Mouse (Mus musculus): ENCODE measurements around the gene Cers1. TPM values are rescaled to one million over a fixed set of nuclear protein-coding genes. Genes with fewer than 3 reads are reported as not detected.

Cers1 gene
- polyA plus RNA-seq, 1 experiment from 2014 or later = 20.8 TPM

- H3K9me3 ChIP-seq (replicated peaks; ENCODE audit: control insufficient read depth, low read length) = no peaks in the 10 kb centered on the region
- H3K4me1 ChIP-seq (ENCODE audit: control insufficient read depth, insufficient read depth, low read length) = peaks cover 25% of the 10 kb centered on the region
- peak within 1 kb of the TSS; percentile 97 for H3K9ac ChIP-seq (ENCODE audit: low read length)
- peak within 1 kb of the TSS; percentile 99 for H3K4me2 ChIP-seq (ENCODE audit: low read length)
- DNase-seq (ENCODE audit: low spot score) (peak; percentile 99), ATAC-seq (peak; percentile 91)
- H3K36me3 ChIP-seq (ENCODE audit: control insufficient read depth, insufficient read depth, low read length) = peaks cover 21% of the 10 kb centered on the region
- no peaks in the 10 kb centered on the region for H3K27me3 ChIP-seq (replicated peaks; ENCODE audit: control insufficient read depth, insufficient read depth, low read length)
- under 1% methylated on average over 51 of the region's 69 CpGs for WGBS
- H3K27ac ChIP-seq (ENCODE audit: low read depth, low read length) = peak within 1 kb of the TSS; percentile 82
- H3K4me3 ChIP-seq (ENCODE audit: low read depth, low read length) = peak within 1 kb of the TSS; percentile 100
Observed at GRCm38 (mm10) chr8:70353194-70353817, 37.7 kb downstream of the Cers1 start, which contains the start of gene Upf1. TSS of gene Upf1 (minus strand) at chr8:70353278.

DNA sequence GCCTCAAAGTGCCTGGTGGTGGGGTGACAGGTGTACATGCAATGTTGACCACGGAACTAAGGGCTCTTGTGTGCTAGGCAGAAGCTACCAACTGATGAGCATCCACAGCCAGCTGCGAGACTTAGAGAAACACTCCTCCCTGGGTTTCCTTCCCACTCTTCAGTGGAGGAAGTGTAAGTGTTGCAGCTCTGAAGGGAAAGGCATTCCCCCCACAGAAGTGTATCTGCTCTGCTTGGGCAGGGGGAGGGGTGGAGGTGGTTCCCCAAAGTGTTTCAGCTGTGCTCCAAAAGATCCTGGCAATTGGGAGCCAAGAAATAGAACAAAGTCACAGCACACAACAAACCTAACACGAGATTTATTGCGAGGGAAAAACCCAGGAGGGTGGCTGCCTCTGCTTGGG lies 38.4 kb downstream of the Cers1 start:
- H3K4me3 ChIP-seq (ENCODE audit: low read depth, low read length) = peak overlapping the region; percentile 100
- DNase-seq (ENCODE audit: low spot score) (no peak), ATAC-seq (no peak)
- H3K9ac ChIP-seq (ENCODE audit: low read length) = peak overlapping the region; percentile 62
- 65% methylated on average over 4 of the region's 4 CpGs for WGBS
- H3K4me1 ChIP-seq (ENCODE audit: control insufficient read depth, insufficient read depth, low read length) = peaks cover 25% of the 10 kb centered on the region
- H3K27ac ChIP-seq (ENCODE audit: low read depth, low read length) = peak overlapping the region; percentile 76
- H3K4me2 ChIP-seq (ENCODE audit: low read length) = peak overlapping the region; percentile 72
- H3K27me3 ChIP-seq (replicated peaks; ENCODE audit: control insufficient read depth, insufficient read depth, low read length) = no peaks in the 10 kb centered on the region
- H3K36me3 ChIP-seq (ENCODE audit: control insufficient read depth, insufficient read depth, low read length) = peaks cover 14% of the 10 kb centered on the region
- H3K9me3 ChIP-seq (replicated peaks; ENCODE audit: control insufficient read depth, low read length) = no peaks in the 10 kb centered on the region

DNA sequence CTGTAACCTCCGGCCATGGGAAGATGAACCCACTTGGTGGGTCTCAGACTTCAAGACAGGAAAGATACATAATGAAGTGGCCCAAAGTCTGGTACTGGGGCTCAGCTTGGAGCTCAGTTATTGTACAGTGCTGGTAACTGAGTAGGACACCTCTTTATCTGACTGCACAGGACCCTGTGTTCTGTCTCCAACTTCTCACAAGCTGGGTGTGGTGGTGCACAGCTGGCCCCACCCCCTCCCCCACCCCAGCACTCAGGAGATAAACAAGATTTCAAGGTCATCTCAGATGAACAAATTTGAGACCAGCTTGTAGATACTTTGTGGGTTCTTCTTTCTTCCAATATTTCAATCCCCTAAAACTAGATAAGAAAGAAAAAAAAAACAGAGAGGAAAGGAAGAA lies 40.5 kb downstream of the Cers1 start:
- Histone ChIP-seq H3K36me3 (ENCODE audit: control insufficient read depth, insufficient read depth, low read length) (no peaks in the 10 kb centered on the region), H3K27ac (ENCODE audit: low read depth, low read length) (no peak overlapping the region), H3K9me3 (replicated peaks; ENCODE audit: control insufficient read depth, low read length) (no peaks in the 10 kb centered on the region), H3K4me1 (ENCODE audit: control insufficient read depth, insufficient read depth, low read length) (peaks cover 16% of the 10 kb centered on the region), H3K9ac (ENCODE audit: low read length) (no peak overlapping the region), H3K4me2 (ENCODE audit: low read length) (no peak overlapping the region), H3K27me3 (replicated peaks; ENCODE audit: control insufficient read depth, insufficient read depth, low read length) (no peaks in the 10 kb centered on the region), H3K4me3 (ENCODE audit: low read depth, low read length) (no peak overlapping the region)
- DNase-seq (ENCODE audit: low spot score) = no peak
- 88% methylated on average over 1 of the region's 1 CpGs for WGBS
- ATAC-seq = no peak

DNA sequence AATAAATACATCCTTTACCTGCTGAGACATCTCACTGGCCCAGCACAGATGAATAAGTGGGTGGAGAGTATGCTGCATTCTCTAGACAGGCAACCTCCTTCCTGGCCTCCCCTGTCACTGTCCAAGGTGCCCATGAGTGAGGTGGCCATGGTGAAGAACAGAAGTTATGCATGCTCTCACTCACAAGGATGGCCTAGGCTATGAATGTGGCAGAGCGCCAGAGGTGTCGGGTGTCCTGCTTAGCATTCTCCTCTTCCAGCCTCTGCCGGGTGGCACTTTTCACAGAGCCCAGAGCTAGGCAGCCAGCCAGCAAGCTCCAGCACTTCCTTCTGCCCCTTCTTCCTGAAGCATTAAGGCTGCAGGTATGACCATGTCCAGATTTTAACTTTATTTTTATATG lies 43.8 kb downstream of the Cers1 start:
- H3K36me3 ChIP-seq (ENCODE audit: control insufficient read depth, insufficient read depth, low read length) = no peaks in the 10 kb centered on the region
- H3K27ac ChIP-seq (ENCODE audit: low read depth, low read length) = no peak overlapping the region
- no peaks in the 10 kb centered on the region for H3K27me3 ChIP-seq (replicated peaks; ENCODE audit: control insufficient read depth, insufficient read depth, low read length)
- ATAC-seq (no peak), DNase-seq (ENCODE audit: low spot score) (no peak)
- no peak overlapping the region for H3K4me3 ChIP-seq (ENCODE audit: low read depth, low read length)
- H3K9me3 ChIP-seq (replicated peaks; ENCODE audit: control insufficient read depth, low read length) = no peaks in the 10 kb centered on the region
- H3K9ac ChIP-seq (ENCODE audit: low read length) = no peak overlapping the region
- WGBS = 29% methylated on average over 3 of the region's 3 CpGs
- no peaks in the 10 kb centered on the region for H3K4me1 ChIP-seq (ENCODE audit: control insufficient read depth, insufficient read depth, low read length)
- H3K4me2 ChIP-seq (ENCODE audit: low read length) = no peak overlapping the region

DNA sequence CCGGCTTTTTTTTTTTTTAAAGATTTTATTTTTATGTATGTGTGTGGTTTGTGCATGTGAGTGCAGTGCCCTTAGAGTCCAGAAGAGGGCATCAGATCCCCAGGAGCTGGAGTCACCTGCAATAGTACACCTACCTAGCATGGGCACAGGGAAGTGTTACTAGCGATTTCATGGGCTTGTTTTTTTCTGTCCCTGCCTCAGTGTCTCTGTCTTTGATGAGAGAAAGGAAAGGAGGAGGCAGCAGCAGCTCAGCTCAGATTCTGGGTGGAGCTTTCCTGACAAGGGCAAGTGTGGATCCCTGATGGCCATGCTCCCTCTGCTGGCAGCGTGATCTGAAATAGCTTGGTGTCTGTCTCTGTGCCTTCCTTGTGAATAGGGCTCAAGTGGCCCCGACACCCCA lies 45.2 kb downstream of the Cers1 start:
- Histone ChIP-seq H3K4me1 (ENCODE audit: control insufficient read depth, insufficient read depth, low read length) (no peaks in the 10 kb centered on the region), H3K9ac (ENCODE audit: low read length) (no peak overlapping the region), H3K27ac (ENCODE audit: low read depth, low read length) (no peak overlapping the region), H3K4me2 (ENCODE audit: low read length) (no peak overlapping the region), H3K9me3 (replicated peaks; ENCODE audit: control insufficient read depth, low read length) (no peaks in the 10 kb centered on the region), H3K4me3 (ENCODE audit: low read depth, low read length) (no peak overlapping the region), H3K36me3 (ENCODE audit: control insufficient read depth, insufficient read depth, low read length) (no peaks in the 10 kb centered on the region), H3K27me3 (replicated peaks; ENCODE audit: control insufficient read depth, insufficient read depth, low read length) (no peaks in the 10 kb centered on the region)
- ATAC-seq = no peak
- 48% methylated on average over 4 of the region's 4 CpGs for WGBS
- no peak for DNase-seq (ENCODE audit: low spot score)

DNA sequence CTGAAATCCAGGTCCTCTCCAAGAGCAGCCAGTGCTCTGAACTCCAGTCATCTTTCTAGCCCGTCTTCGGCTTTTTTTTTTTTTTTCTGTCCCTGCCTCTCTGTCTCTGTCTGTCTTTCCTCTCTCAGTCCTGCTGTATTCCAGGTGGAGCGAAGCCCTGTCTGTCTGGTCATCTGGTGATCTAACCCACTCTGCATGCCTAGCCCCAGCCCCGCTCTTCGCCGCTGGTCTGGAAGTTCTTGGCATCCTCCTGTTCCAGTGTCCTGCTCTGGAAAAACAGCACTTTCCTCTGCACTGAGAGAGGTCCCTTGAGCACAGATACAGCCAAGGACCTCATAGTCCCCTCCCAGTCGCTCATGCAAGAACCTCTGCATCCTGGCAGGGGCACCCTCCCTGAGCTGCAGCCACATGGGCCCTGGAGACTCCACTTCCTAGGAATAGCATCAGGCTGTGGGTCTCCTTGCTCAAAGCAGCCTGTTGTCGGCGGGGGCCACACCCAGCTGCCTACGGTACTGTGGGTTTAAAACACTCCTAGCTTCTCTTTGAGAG lies 46.0 kb downstream of the Cers1 start:
- Histone ChIP-seq H3K27me3 (replicated peaks; ENCODE audit: control insufficient read depth, insufficient read depth, low read length) (no peaks in the 10 kb centered on the region), H3K9me3 (replicated peaks; ENCODE audit: control insufficient read depth, low read length) (no peaks in the 10 kb centered on the region), H3K27ac (ENCODE audit: low read depth, low read length) (no peak overlapping the region; the same call in 1 of the 2 replicates), H3K36me3 (ENCODE audit: control insufficient read depth, insufficient read depth, low read length) (no peaks in the 10 kb centered on the region), H3K4me3 (ENCODE audit: low read depth, low read length) (no peak overlapping the region), H3K4me2 (ENCODE audit: low read length) (no peak overlapping the region), H3K4me1 (ENCODE audit: control insufficient read depth, insufficient read depth, low read length) (no peaks in the 10 kb centered on the region), H3K9ac (ENCODE audit: low read length) (no peak overlapping the region)
- ATAC-seq (no peak), DNase-seq (ENCODE audit: low spot score) (no peak)
- 76% methylated on average over 10 of the region's 10 CpGs for WGBS

GRCm38 (mm10) chr8:70364066-70364465 lies 48.5 kb downstream of the Cers1 start:
- H3K27ac ChIP-seq (ENCODE audit: low read depth, low read length) = no peak overlapping the region
- no peak for DNase-seq (ENCODE audit: low spot score)
- 0 out of 2 replicates have a peak, but pooled peaks cover 2% of the 10 kb centered on the region for H3K27me3 ChIP-seq (replicated peaks; ENCODE audit: control insufficient read depth, insufficient read depth, low read length)
- H3K4me2 ChIP-seq (ENCODE audit: low read length) = no peak overlapping the region
- 35% methylated on average over 5 of the region's 5 CpGs for WGBS
- no peaks in the 10 kb centered on the region for H3K4me1 ChIP-seq (ENCODE audit: control insufficient read depth, insufficient read depth, low read length)
- H3K9ac ChIP-seq (ENCODE audit: low read length) = no peak overlapping the region
- ATAC-seq = no peak
- H3K36me3 ChIP-seq (ENCODE audit: control insufficient read depth, insufficient read depth, low read length) = no peaks in the 10 kb centered on the region
- H3K9me3 ChIP-seq (replicated peaks; ENCODE audit: control insufficient read depth, low read length) = no peaks in the 10 kb centered on the region
- H3K4me3 ChIP-seq (ENCODE audit: low read depth, low read length) = no peak overlapping the region

DNA sequence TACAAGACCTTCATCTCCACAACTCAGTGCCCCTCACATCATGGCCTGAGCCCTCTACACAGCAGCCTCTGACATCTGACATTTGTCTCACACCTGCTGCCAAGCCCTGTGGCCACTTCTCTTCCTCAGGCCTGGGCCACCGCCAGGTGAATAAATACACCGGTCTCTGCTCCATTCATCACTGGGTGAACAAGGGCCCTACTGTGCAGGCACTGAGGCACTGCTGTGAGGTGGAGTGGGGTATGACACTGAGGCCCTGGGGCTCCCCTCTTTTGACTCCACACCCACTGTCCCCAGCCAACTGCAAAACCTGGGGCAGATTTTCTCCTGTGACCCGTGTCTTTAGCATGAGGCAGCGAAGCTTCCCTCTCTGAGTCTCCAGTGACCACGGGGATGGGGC lies 51.0 kb downstream of the Cers1 start:
- no peak overlapping the region for H3K9ac ChIP-seq (ENCODE audit: low read length)
- WGBS = 71% methylated on average over 5 of the region's 5 CpGs

DNA sequence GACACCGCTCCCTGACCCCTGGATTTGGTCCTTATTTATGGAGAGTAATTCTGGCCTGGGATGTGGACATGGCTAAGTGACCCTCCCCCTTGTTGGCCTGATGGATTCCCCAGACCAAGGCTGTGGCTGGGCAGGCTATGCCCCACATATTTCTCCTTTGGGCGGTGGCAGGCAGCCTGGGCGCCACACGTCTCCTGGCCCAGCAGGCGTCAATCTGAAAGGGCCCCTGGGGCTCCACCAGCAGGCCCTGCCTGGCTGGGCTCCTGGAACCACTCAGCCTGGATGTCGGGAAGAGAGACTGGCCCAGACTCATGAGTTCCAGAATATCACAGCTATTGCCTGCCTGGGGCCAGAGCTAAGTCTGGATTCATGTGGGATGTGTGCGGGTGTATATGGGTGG lies 54.9 kb downstream of the Cers1 start:
- H3K27ac ChIP-seq (ENCODE audit: low read depth, low read length) = no peak overlapping the region
- no peaks in the 10 kb centered on the region for H3K36me3 ChIP-seq (ENCODE audit: control insufficient read depth, insufficient read depth, low read length)
- peaks cover 40% of the 10 kb centered on the region for H3K27me3 ChIP-seq (replicated peaks; ENCODE audit: control insufficient read depth, insufficient read depth, low read length)
- no peaks in the 10 kb centered on the region for H3K9me3 ChIP-seq (replicated peaks; ENCODE audit: control insufficient read depth, low read length)
- no peak overlapping the region for H3K4me3 ChIP-seq (ENCODE audit: low read depth, low read length)
- 78% methylated on average over 7 of the region's 7 CpGs for WGBS
- peaks cover 5% of the 10 kb centered on the region; the same call in 1 of the 2 replicates for H3K4me1 ChIP-seq (ENCODE audit: control insufficient read depth, insufficient read depth, low read length)
- no peak for DNase-seq (ENCODE audit: low spot score)
- H3K4me2 ChIP-seq (ENCODE audit: low read length) = no peak overlapping the region
- no peak overlapping the region for H3K9ac ChIP-seq (ENCODE audit: low read length)
- ATAC-seq = no peak

More for the DNA sequence above, 51.0 kb downstream of the Cers1 start:
- no peaks in the 10 kb centered on the region for H3K9me3 ChIP-seq (replicated peaks; ENCODE audit: control insufficient read depth, low read length)
- H3K27ac ChIP-seq (ENCODE audit: low read depth, low read length) = no peak overlapping the region
- no peak for ATAC-seq
- H3K4me1 ChIP-seq (ENCODE audit: control insufficient read depth, insufficient read depth, low read length) = no peaks in the 10 kb centered on the region
- H3K4me2 ChIP-seq (ENCODE audit: low read length) = no peak overlapping the region
- H3K4me3 ChIP-seq (ENCODE audit: low read depth, low read length) = no peak overlapping the region
- no peaks in the 10 kb centered on the region for H3K36me3 ChIP-seq (ENCODE audit: control insufficient read depth, insufficient read depth, low read length)
- H3K27me3 ChIP-seq (replicated peaks; ENCODE audit: control insufficient read depth, insufficient read depth, low read length) = peaks cover 5% of the 10 kb centered on the region; the same call in 1 of the 2 replicates
- DNase-seq (ENCODE audit: low spot score) = no peak
